ENCODE assay signal across 1 mouse cellular context in genomic region chr9:22155614-22156013, GRCm38 (mm10).
TF ChIP-seq lines count a peak whose summit lies in the region.

No protein-coding gene starts in this region.

TF ChIP-seq in MEL, 35 proteins besides CTCF, POLR2A, EP300 and RAD21 (continued from another document):
- TF ChIP-seq GABPA (IDR thresholded peaks at IDR 0.05; ENCODE audit: low read depth, low read length) = no peak
- no peak for TF ChIP-seq ZKSCAN1 (IDR thresholded peaks at IDR 0.05; ENCODE audit: low read depth, low read length)
